Mouse (Mus musculus) cortical plate, adult 2 months (tissue): Measurements from ENCODE around the gene Arl2.

ENCODE experiments used
- CTCF ChIP-seq: fragments of 200-500 bp; IDR thresholded peaks from 2 replicates; pipeline ENCODE4 v1.5.1; 2011; ENCODE audit warnings: mild to moderate bottlenecking, control low read depth, low read length; ENCODE audit not compliant: insufficient read depth; ENCODE audit errors: extremely low read depth
- POLR2A ChIP-seq: fragments of 200-500 bp; IDR thresholded peaks from 2 replicates; pipeline ENCODE4 v1.6.1; 2011; ENCODE audit warnings: mild to moderate bottlenecking, low read length, control low read depth; ENCODE audit not compliant: insufficient read depth; ENCODE audit errors: extremely low read depth

- TF ChIP-seq POLR2A = peak; percentile 70; the same call in 1 of the 2 replicates
- no peak for TF ChIP-seq CTCF
Observed at GRCm38 (mm10) chr19:6084478-6085248, 56.7 kb downstream of the Arl2 start, which contains the start of the genes Zfpl1 and Cdca5.
